Mouse (Mus musculus): ENCODE data around the gene Slc6a17. TPM values are rescaled to one million over a fixed set of nuclear protein-coding genes. Genes with fewer than 3 reads are reported as not detected.

Slc6a17 gene
- polyA plus RNA-seq, 1 experiment from 2014 or later = 4.1 TPM

DNA sequence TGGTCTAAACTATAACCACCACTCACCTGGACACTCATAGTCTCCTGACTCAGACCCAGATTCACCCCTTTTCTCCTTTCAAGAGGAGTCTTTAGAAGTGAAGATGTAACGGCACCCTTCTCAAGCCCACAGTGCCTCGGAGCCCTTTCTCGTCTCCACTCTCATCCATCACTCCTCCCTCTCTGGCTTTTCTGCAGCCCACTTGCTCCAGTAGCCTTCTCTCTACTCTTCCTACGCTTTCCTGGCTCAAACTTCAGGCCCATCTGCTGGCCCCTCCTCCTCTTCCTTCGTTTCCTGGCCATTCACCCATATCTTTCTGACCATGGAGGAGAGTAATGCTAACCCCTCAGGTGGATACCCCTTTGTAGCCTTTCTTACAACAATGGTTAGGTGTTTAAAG lies 3.1 kb upstream of the Slc6a17 start:
- 67% methylated on average over 5 of the region's 5 CpGs for WGBS
- H3K4me2 ChIP-seq = no peak overlapping the region
- H3K9ac ChIP-seq = no peak overlapping the region
- no peak overlapping the region for H3K27ac ChIP-seq (replicated peaks)
- peaks cover 67% of the 10 kb centered on the region for H3K27me3 ChIP-seq (replicated peaks)
- H3K36me3 ChIP-seq = no peaks in the 10 kb centered on the region
- H3K4me1 ChIP-seq = peaks cover 13% of the 10 kb centered on the region
- no peak for ATAC-seq (ENCODE audit: extremely low read depth, insufficient number of reproducible peaks, low FRiP score, low TSS enrichment)
- H3K9me3 ChIP-seq = no peaks in the 10 kb centered on the region
- no peak overlapping the region for H3K4me3 ChIP-seq

DNA sequence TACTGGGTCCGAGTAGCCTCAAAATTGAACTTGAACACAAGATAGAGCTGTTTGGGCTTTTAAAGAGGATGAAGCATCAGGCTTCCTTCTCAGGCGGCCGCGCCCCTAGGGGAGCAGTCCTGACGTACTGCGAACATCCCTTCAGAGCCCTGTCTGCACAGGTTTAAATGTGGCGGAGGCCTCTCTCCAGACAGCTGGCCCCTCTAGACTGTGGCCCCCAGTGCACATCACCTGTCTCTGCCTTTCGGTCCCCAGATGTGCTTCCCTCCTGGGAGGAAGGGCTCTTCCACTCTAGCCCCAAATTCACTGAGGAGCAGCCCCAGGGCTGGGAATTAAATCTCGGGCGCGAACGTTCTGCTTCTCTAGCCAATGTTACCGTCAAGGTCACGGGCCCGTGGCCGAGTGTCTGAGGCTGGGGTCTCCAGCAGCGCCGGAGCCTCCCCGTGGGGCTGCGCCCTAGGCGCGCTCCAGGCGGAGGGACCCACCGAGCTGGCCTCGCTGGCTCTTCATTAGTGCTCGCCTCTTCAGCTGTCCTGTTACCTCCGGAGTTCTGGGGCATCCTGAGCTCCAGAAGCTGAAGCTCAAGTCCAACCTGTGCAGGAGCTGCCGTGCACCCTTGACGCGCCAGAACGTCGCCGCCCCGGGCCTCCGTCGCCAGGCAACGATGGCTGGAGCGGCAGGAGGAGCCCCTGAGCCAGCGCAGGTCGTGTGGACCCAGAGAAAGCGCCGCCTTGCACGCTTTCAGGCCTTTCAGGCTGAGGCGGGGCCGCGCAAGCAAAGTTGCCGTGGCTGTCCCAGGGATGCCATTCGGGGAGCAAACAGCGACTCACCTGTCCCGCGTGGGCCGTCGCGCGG lies 815 bp downstream of the Slc6a17 start:
- H3K36me3 ChIP-seq = no peaks in the 10 kb centered on the region
- H3K4me2 ChIP-seq = peak overlapping the region; percentile 96
- peaks cover 13% of the 10 kb centered on the region for H3K4me1 ChIP-seq
- peak overlapping the region; percentile 65 for H3K4me3 ChIP-seq
- peak; percentile 33; the same call in 1 of the 2 replicates for ATAC-seq (ENCODE audit: extremely low read depth, insufficient number of reproducible peaks, low FRiP score, low TSS enrichment)
- WGBS = 7% methylated on average over 55 of the region's 55 CpGs
- H3K9ac ChIP-seq = peak overlapping the region; percentile 82
- peaks cover 69% of the 10 kb centered on the region for H3K27me3 ChIP-seq (replicated peaks)
- no peaks in the 10 kb centered on the region for H3K9me3 ChIP-seq
- peak overlapping the region; percentile 53 for H3K27ac ChIP-seq (replicated peaks)

DNA sequence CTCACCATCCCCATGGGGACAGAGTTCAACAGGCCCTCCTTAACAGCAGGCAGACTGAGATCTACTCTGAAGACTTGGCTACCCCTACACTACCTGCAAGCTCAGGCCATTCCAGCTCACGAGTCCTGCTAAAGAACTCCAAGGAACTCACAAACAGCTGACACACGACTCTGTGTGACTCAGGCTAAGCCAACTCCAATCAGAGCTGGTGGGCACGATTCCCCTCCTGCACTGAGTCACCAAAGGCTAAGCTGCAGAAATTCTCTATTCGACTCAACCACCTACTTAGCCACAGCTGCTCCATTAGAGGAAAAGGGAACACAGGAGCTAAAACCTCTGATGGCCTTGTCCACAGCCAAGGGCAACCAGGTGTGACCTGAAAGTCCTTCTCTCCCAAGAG lies 1.8 kb downstream of the Slc6a17 start:
- Histone ChIP-seq H3K9me3 (no peaks in the 10 kb centered on the region), H3K27ac (replicated peaks) (no peak overlapping the region), H3K9ac (no peak overlapping the region), H3K4me2 (peak overlapping the region; percentile 96; the same call in 1 of the 2 replicates), H3K36me3 (no peaks in the 10 kb centered on the region), H3K4me3 (no peak overlapping the region), H3K4me1 (peaks cover 13% of the 10 kb centered on the region), H3K27me3 (replicated peaks) (peaks cover 63% of the 10 kb centered on the region)
- 69% methylated on average over 4 of the region's 4 CpGs for WGBS
- no peak for ATAC-seq (ENCODE audit: extremely low read depth, insufficient number of reproducible peaks, low FRiP score, low TSS enrichment)

DNA sequence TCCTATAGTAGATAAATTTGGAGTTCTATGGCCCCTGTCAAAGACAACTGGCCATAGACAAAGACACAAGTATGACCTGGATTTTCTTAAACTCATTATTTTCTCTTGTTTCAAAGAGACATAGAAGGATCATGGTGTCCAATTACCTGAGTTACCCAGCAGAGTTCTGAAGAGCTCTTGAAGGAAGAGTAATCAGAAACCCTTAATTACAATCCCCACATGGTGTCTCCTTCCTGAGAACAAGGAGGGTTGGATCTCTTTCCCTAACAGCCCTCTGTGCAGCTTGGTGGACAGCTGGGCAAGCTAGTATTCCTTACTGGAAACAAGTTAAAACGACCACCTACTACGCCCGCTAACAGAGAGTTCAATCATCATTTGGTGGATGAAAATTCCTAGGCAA lies 6.4 kb downstream of the Slc6a17 start:
- Histone ChIP-seq H3K4me2 (no peak overlapping the region), H3K27me3 (replicated peaks) (peaks cover 19% of the 10 kb centered on the region), H3K27ac (replicated peaks) (no peak overlapping the region), H3K36me3 (no peaks in the 10 kb centered on the region), H3K4me1 (peaks cover 9% of the 10 kb centered on the region), H3K9me3 (no peaks in the 10 kb centered on the region), H3K4me3 (no peak overlapping the region), H3K9ac (no peak overlapping the region)
- WGBS = 79% methylated on average over 3 of the region's 3 CpGs
- ATAC-seq (ENCODE audit: extremely low read depth, insufficient number of reproducible peaks, low FRiP score, low TSS enrichment) = no peak

DNA sequence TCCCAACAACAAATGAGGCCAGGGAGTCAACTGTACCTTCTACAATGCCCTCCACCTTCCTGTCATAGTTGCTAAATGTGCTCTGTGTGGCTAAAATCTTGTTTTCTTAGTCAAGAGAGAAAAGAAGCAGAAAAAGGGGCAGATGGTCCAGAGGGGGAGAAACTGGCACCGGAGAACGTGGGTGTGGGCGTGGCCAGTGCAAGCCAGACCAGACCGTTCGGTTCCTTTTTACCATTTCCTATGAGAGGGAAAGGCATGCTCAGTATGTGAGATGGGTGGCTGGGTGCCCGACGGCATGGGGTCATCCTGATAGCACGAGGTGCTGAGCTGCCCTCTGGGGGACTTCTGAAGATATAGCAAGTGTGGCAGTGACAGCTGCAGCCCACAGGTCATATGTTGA lies 9.1 kb downstream of the Slc6a17 start:
- Histone ChIP-seq H3K4me3 (no peak overlapping the region), H3K9me3 (no peaks in the 10 kb centered on the region), H3K4me1 (peaks cover 25% of the 10 kb centered on the region), H3K9ac (no peak overlapping the region), H3K36me3 (no peaks in the 10 kb centered on the region), H3K4me2 (no peak overlapping the region), H3K27ac (replicated peaks) (no peak overlapping the region), H3K27me3 (replicated peaks) (0 out of 2 replicates have a peak, but pooled peaks cover 3% of the 10 kb centered on the region)
- 53% methylated on average over 8 of the region's 8 CpGs for WGBS
- no peak for ATAC-seq (ENCODE audit: extremely low read depth, insufficient number of reproducible peaks, low FRiP score, low TSS enrichment)

DNA sequence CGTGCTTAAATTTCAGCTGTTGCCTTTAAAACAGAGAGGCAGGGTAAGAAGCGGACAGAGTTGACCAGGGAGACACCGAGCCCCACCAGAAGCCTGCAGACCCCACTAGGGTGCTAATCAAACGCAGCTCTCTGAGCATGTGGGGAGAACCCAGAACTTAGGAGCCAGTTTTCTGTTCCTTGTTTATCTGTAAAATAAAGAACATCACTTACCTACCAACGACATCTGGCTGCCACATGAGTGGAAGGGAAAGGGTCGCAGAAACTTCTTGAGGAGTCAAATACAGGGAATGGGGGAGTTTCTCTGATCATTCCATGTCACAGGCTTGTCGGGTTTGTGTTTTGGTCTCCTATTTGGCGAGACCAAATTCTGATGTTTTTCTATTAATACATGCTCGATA lies 9.9 kb downstream of the Slc6a17 start:
- no peaks in the 10 kb centered on the region for H3K36me3 ChIP-seq
- no peak overlapping the region for H3K4me3 ChIP-seq
- WGBS = 80% methylated on average over 9 of the region's 9 CpGs
- H3K4me2 ChIP-seq = no peak overlapping the region
- no peaks in the 10 kb centered on the region for H3K9me3 ChIP-seq
- no peak for ATAC-seq (ENCODE audit: extremely low read depth, insufficient number of reproducible peaks, low FRiP score, low TSS enrichment)
- H3K27me3 ChIP-seq (replicated peaks) = no peaks in the 10 kb centered on the region
- peaks cover 25% of the 10 kb centered on the region for H3K4me1 ChIP-seq
- no peak overlapping the region for H3K27ac ChIP-seq (replicated peaks)
- no peak overlapping the region for H3K9ac ChIP-seq

DNA sequence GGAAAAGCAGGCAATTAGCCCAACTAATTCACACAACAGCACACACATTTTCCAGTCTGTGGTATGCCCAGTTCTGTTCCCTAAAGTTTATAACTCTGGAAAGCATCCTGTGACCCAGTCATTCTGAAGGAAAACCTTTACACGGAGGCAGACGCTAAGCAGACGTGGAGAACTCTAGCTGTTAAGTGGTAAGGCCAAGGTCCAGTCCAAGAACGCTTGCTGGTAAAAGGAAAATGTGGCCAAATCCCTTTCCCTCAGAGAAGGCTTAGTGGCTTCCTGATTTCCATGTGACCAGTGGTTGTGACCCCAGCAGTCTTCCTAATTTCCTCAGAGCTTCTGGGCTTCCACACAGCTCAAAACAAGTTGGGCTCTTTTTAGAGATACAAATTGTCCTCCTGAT lies 11.3 kb downstream of the Slc6a17 start:
- 43% methylated on average over 4 of the region's 4 CpGs for WGBS
- peak overlapping the region; percentile 80 for H3K27ac ChIP-seq (replicated peaks)

GRCm38 (mm10) chr3:107505464-107506367 lies 12.1 kb downstream of the Slc6a17 start:
- Histone ChIP-seq H3K4me3 (no peak overlapping the region), H3K36me3 (peaks cover 3% of the 10 kb centered on the region; the same call in 1 of the 2 replicates), H3K27ac (replicated peaks) (peak overlapping the region; percentile 80), H3K27me3 (replicated peaks) (no peaks in the 10 kb centered on the region), H3K4me2 (peak overlapping the region; percentile 30), H3K4me1 (peaks cover 36% of the 10 kb centered on the region), H3K9me3 (peaks cover 6% of the 10 kb centered on the region), H3K9ac (peak overlapping the region; percentile 35)
- ATAC-seq (ENCODE audit: extremely low read depth, insufficient number of reproducible peaks, low FRiP score, low TSS enrichment) = peak; percentile 47; the same call in 1 of the 2 replicates
- WGBS = 35% methylated on average over 4 of the region's 4 CpGs

More for the DNA sequence above, 11.3 kb downstream of the Slc6a17 start:
- H3K4me2 ChIP-seq = peak overlapping the region; percentile 30; the same call in 1 of the 2 replicates
- peak overlapping the region; percentile 35; the same call in 1 of the 2 replicates for H3K9ac ChIP-seq
- ATAC-seq (ENCODE audit: extremely low read depth, insufficient number of reproducible peaks, low FRiP score, low TSS enrichment) = no peak
- H3K4me1 ChIP-seq = peaks cover 32% of the 10 kb centered on the region
- no peak overlapping the region for H3K4me3 ChIP-seq
- H3K36me3 ChIP-seq = no peaks in the 10 kb centered on the region
- no peaks in the 10 kb centered on the region for H3K27me3 ChIP-seq (replicated peaks)
- no peaks in the 10 kb centered on the region for H3K9me3 ChIP-seq

- no peak for ATAC-seq (ENCODE audit: extremely low read depth, insufficient number of reproducible peaks, low FRiP score, low TSS enrichment)
- no peak overlapping the region for H3K27ac ChIP-seq (replicated peaks)
- H3K27me3 ChIP-seq (replicated peaks) = no peaks in the 10 kb centered on the region
- peaks cover 18% of the 10 kb centered on the region for H3K9me3 ChIP-seq
- peaks cover 15% of the 10 kb centered on the region for H3K36me3 ChIP-seq
- H3K4me1 ChIP-seq = peaks cover 36% of the 10 kb centered on the region
- no peak overlapping the region for H3K4me3 ChIP-seq
- H3K4me2 ChIP-seq = no peak overlapping the region
- WGBS = 79% methylated on average over 1 of the region's 1 CpGs
- no peak overlapping the region for H3K9ac ChIP-seq
These were observed 13.3 kb downstream of the Slc6a17 start for GRCm38 (mm10) chr3:107504542-107504941.

DNA sequence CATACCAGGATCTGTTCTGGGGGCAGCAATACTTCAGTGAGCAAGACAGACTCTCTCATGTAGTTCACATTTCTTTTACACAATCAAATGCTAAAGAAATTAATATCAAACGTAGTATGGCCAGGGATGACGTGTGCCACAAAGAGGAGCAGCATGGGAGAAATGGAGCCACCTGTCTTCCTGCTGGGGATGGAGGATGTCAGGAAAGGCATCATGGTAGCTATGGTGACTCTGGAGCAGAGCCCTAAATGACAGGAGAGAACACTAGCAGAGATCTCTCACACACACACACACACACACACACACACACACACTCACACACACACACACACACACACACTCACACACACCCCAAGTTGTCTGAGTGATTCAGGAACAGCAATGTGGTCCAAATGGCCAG lies 14.1 kb downstream of the Slc6a17 start:
- Histone ChIP-seq H3K9ac (no peak overlapping the region), H3K36me3 (peaks cover 23% of the 10 kb centered on the region), H3K4me3 (no peak overlapping the region), H3K27ac (replicated peaks) (no peak overlapping the region), H3K9me3 (peaks cover 26% of the 10 kb centered on the region), H3K4me1 (peaks cover 36% of the 10 kb centered on the region), H3K27me3 (replicated peaks) (no peaks in the 10 kb centered on the region), H3K4me2 (no peak overlapping the region)
- ATAC-seq (ENCODE audit: extremely low read depth, insufficient number of reproducible peaks, low FRiP score, low TSS enrichment) = no peak
- WGBS = 75% methylated on average over 2 of the region's 2 CpGs

- no peak overlapping the region for H3K27ac ChIP-seq (replicated peaks)
- H3K36me3 ChIP-seq = peaks cover 27% of the 10 kb centered on the region
- H3K4me3 ChIP-seq = no peak overlapping the region
- no peak overlapping the region for H3K9ac ChIP-seq
- peaks cover 30% of the 10 kb centered on the region for H3K4me1 ChIP-seq
- H3K4me2 ChIP-seq = no peak overlapping the region
- H3K9me3 ChIP-seq = peaks cover 28% of the 10 kb centered on the region
- WGBS = 32% methylated on average over 7 of the region's 7 CpGs
- no peak for ATAC-seq (ENCODE audit: extremely low read depth, insufficient number of reproducible peaks, low FRiP score, low TSS enrichment)
- no peaks in the 10 kb centered on the region for H3K27me3 ChIP-seq (replicated peaks)
These were observed 16.1 kb downstream of the Slc6a17 start for GRCm38 (mm10) chr3:107501702-107502151.
